Mouse (Mus musculus) midbrain, postnatal 0 days (tissue): Measurements from ENCODE around the gene Gga1. TPM values are rescaled to one million over a fixed set of nuclear protein-coding genes. Genes with fewer than 3 reads are reported as not detected.

Experiments
- ATAC-seq: fragments of 200-750 bp; cut with Nextera tagmentation; 2 replicates; pipeline ENCODE4 v1.8.0; 2017; ENCODE audit warnings: moderate number of reproducible peaks, mild to moderate bottlenecking, moderate TSS enrichment, moderate library complexity; ENCODE audit not compliant: low FRiP score
- DNase-seq: peaks from one replicate; pipeline ENCODE4 v3.0.0-alpha.2; 2015; ENCODE audit warnings: low spot score
- H3K27ac ChIP-seq: fragments of 300-500 bp; sonication (generic); 2 replicates; pipeline ENCODE4 v1.5.1; 2014; ENCODE audit warnings: low read depth, mild to moderate bottlenecking, low read length, mixed read lengths
- H3K27me3 ChIP-seq: fragments of 300-500 bp; sonication (generic); 2 replicates; pipeline ENCODE4 v1.6.1; 2014; ENCODE audit warnings: low read length, control low read depth, mixed read lengths; ENCODE audit not compliant: insufficient read depth
- H3K36me3 ChIP-seq: fragments of 300-500 bp; sonication (generic); 2 replicates; pipeline ENCODE4 v1.6.1; 2014; ENCODE audit warnings: low read length, control low read depth, mixed read lengths; ENCODE audit not compliant: insufficient read depth
- H3K4me1 ChIP-seq: fragments of 300-500 bp; sonication (generic); 2 replicates; pipeline ENCODE4 v1.6.1; 2014; ENCODE audit warnings: mild to moderate bottlenecking, control low read depth, antibody characterized with exemption, low read length, mixed read lengths; ENCODE audit not compliant: insufficient read depth
- H3K4me2 ChIP-seq: fragments of 300-500 bp; sonication (generic); 2 replicates; pipeline ENCODE4 v1.6.1; 2014; ENCODE audit warnings: low read depth, mild to moderate bottlenecking, low read length, mixed read lengths; ENCODE audit not compliant: poor library complexity, severe bottlenecking
- H3K4me3 ChIP-seq: fragments of 300-500 bp; sonication (generic); 2 replicates; pipeline ENCODE4 v1.5.1; 2014; ENCODE audit warnings: low read depth, mild to moderate bottlenecking, low read length, moderate library complexity
- H3K9ac ChIP-seq: fragments of 300-500 bp; sonication (generic); replicated peaks from 2 replicates; pipeline ENCODE4 v1.6.1; 2014; ENCODE audit warnings: mild to moderate bottlenecking, low read length, moderate library complexity, mixed read lengths; ENCODE audit not compliant: poor library complexity, severe bottlenecking
- H3K9me3 ChIP-seq: fragments of 300-500 bp; sonication (generic); 2 replicates; pipeline ENCODE4 v1.6.1; 2016; ENCODE audit warnings: low read length, control low read depth
- CTCF ChIP-seq: IDR thresholded peaks from 2 replicates; pipeline ENCODE4 v1.5.1; 2016; ENCODE audit warnings: antibody characterized with exemption, mild to moderate bottlenecking
- WGBS: fragments of 180-500 bp; shearing (Covaris S2); extraction: QIAGEN DNeasy Blood & Tissue Kit; methylation state at CpG from one replicate; pipeline ENCODE4 v1.1.7; 2014; 5-methylcytosine and 5-hydroxymethylcytosine counted together
- polyA plus RNA-seq: library from polyadenylated mRNA; unstranded; fragments of >200 nt; fragmentation: Nextera tagmentation; extraction: Ambion mirVana; gene quantifications from 2 replicates; pipeline ENCODE4 v1.2.1, GENCODE M21; 2015
- total RNA-seq: library from RNA; depleted of rRNA; stranded (reverse); fragments of >200 nt; gene quantifications from 2 replicates; pipeline ENCODE4 v1.2.3, GENCODE M21; 2014

Gene Gga1
- total and polyA plus RNA-seq, 2 experiments from 2014 or later: 42.8 to 43.4 TPM

DNA sequence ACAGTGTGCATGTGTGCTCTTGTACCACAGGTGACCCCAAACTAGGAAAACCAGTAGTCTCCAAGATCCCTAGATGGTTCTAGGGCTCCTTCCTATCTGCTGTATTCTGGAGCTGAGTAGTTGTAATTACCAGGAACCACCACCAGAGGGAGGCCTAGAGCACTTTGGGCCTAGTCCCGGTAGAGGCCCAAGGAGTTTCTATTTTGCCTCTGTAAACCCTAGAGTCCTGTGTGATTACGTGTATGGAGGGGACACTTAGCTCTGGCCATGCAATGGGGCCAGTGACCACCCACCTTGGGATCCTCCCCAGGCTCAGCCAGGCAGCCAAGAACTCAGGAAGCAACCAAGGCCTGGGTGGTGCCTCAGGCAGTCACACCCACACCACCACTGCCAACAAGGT lies 26.3 kb downstream of the Gga1 start:
- peak; percentile 91 for TF ChIP-seq CTCF
- 2% methylated on average over 2 of the region's 2 CpGs for WGBS
- H3K36me3 ChIP-seq: peaks cover 2% of the 10 kb centered on the region; the same call in 1 of the 2 replicates

GRCm38 (mm10) chr15:78908399-78908798 lies 31.4 kb downstream of the Gga1 start:
- Histone ChIP-seq H3K36me3 (peaks cover 2% of the 10 kb centered on the region; the same call in 1 of the 2 replicates), H3K9me3 (no peaks in the 10 kb centered on the region), H3K27me3 (no peaks in the 10 kb centered on the region), H3K4me1 (no peaks in the 10 kb centered on the region), H3K27ac (no peak overlapping the region), H3K4me2 (no peak overlapping the region), H3K9ac (0 out of 2 replicates have a peak overlapping the region, but pooled peaks have one; percentile 8), H3K4me3 (no peak overlapping the region)
- ATAC-seq: no peak
- TF ChIP-seq CTCF: no peak
- DNase-seq: no peak
- 80% methylated on average over 7 of the region's 7 CpGs for WGBS

More for the DNA sequence above, 26.3 kb downstream of the Gga1 start:
- DNase-seq (peak; percentile 80), ATAC-seq (peak; percentile 6; the same call in 1 of the 2 replicates)
- Histone ChIP-seq H3K4me3 (no peak overlapping the region), H3K27ac (no peak overlapping the region), H3K9me3 (no peaks in the 10 kb centered on the region), H3K27me3 (peaks cover 3% of the 10 kb centered on the region; the same call in 1 of the 2 replicates), H3K9ac (no peak overlapping the region), H3K4me1 (0 out of 2 replicates have a peak, but pooled peaks cover 3% of the 10 kb centered on the region), H3K4me2 (no peak overlapping the region)

DNA sequence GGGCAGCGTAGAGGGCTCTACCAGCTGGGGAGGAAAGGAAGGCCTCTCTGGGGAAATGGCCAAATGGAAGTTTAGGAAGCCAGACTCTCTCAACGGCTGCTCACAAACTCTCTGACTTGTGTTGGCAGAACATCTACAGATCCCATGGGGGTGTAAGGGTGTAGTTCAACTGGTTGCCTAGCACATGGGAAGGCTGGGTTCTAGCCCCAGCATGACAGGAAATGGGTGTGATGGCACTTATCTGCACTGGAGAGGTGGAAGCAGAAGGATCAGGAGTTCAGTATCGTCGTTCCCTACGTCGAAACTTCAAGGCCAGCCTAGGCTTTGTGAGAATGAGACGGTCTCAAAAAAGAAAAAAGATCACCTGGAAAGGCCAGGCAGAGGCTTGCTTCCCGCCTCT lies 32.0 kb downstream of the Gga1 start:
- no peaks in the 10 kb centered on the region for H3K4me1 ChIP-seq
- no peaks in the 10 kb centered on the region for H3K27me3 ChIP-seq
- H3K4me2 ChIP-seq: no peak overlapping the region
- WGBS: 85% methylated on average over 8 of the region's 8 CpGs
- no peaks in the 10 kb centered on the region for H3K9me3 ChIP-seq
- TF ChIP-seq CTCF: no peak
- DNase-seq: no peak
- no peak overlapping the region for H3K27ac ChIP-seq
- peaks cover 2% of the 10 kb centered on the region; the same call in 1 of the 2 replicates for H3K36me3 ChIP-seq
- 0 out of 2 replicates have a peak overlapping the region, but pooled peaks have one; percentile 8 for H3K9ac ChIP-seq
- no peak for ATAC-seq
- no peak overlapping the region for H3K4me3 ChIP-seq

GRCm38 (mm10) chr15:78912040-78912439 lies 35.0 kb downstream of the Gga1 start:
- Histone ChIP-seq H3K27ac (no peak overlapping the region), H3K36me3 (no peaks in the 10 kb centered on the region), H3K4me2 (no peak overlapping the region), H3K4me1 (no peaks in the 10 kb centered on the region; the same call in 1 of the 2 replicates), H3K4me3 (no peak overlapping the region), H3K27me3 (no peaks in the 10 kb centered on the region), H3K9me3 (no peaks in the 10 kb centered on the region), H3K9ac (no peak overlapping the region)
- peak; percentile 69 for TF ChIP-seq CTCF
- peak; percentile 60 for DNase-seq
- WGBS: 28% methylated on average over 9 of the region's 9 CpGs
- ATAC-seq: no peak

DNA sequence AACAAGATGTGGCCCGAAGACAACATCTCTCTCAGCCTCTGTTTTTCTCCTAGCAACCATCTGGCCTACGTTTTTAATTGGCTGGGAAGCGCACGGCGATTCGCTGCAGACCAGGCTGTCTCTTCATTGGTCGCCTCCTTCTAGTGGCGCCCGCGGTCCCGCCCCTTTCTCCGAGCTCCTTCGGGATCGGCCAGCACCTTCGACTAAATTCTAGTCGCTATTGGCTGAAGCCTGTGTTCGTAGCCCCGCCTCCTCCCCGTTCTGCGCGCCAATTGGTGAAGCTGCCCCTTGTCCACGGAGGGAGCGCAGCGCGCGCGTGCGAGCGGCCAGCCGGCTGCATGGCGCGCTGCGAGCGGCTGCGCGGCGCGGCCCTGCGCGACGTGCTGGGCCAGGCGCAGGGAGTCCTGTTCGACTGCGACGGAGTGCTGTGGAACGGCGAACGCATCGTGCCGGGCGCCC lies 36.7 kb downstream of the Gga1 start, which contains the start of gene Pdxp:
Pdxp (plus strand) TSS at position 288 of the 459 bp plus-strand sequence.
- H3K27me3 ChIP-seq: no peaks in the 10 kb centered on the region
- ATAC-seq (peak; percentile 94), DNase-seq (peak; percentile 99)
- H3K4me1 ChIP-seq: no peaks in the 10 kb centered on the region; the same call in 1 of the 2 replicates
- under 1% methylated on average over 42 of the region's 51 CpGs for WGBS
- H3K36me3 ChIP-seq: peaks cover 10% of the 10 kb centered on the region
- peak within 1 kb of the TSS; percentile 63 for H3K4me2 ChIP-seq
- H3K27ac ChIP-seq: peak within 1 kb of the TSS; percentile 97
- no peak for TF ChIP-seq CTCF
- no peaks in the 10 kb centered on the region for H3K9me3 ChIP-seq
- peak within 1 kb of the TSS; percentile 71 for H3K4me3 ChIP-seq
- peak within 1 kb of the TSS; percentile 91 for H3K9ac ChIP-seq

- peak overlapping the region; percentile 71 for H3K4me3 ChIP-seq
- 0 out of 2 replicates have a peak, but pooled peaks have one; percentile 26 for TF ChIP-seq CTCF
- no peaks in the 10 kb centered on the region for H3K27me3 ChIP-seq
- peak; percentile 74 for ATAC-seq
- no peaks in the 10 kb centered on the region; the same call in 1 of the 2 replicates for H3K4me1 ChIP-seq
- peak overlapping the region; percentile 63 for H3K4me2 ChIP-seq
- peak overlapping the region; percentile 97 for H3K27ac ChIP-seq
- peak overlapping the region; percentile 91 for H3K9ac ChIP-seq
- peaks cover 15% of the 10 kb centered on the region for H3K36me3 ChIP-seq
- under 1% methylated on average over 62 of the region's 87 CpGs for WGBS
- peak; percentile 77 for DNase-seq
- H3K9me3 ChIP-seq: no peaks in the 10 kb centered on the region
Measured at GRCm38 (mm10) chr15:78914091-78914822, 37.3 kb downstream of the Gga1 start.
